Mouse (Mus musculus) limb, embryonic 13.5 days (tissue): Measurements from ENCODE around the gene Lrrc47. TPM values are rescaled to one million over a fixed set of nuclear protein-coding genes. Genes with fewer than 3 reads are reported as not detected.

Experiments
- ATAC-seq: fragments of 200-750 bp; cut with Nextera tagmentation; 2 replicates; pipeline ENCODE4 v1.8.0; 2017; ENCODE audit warnings: low read depth, moderate number of reproducible peaks, moderate TSS enrichment; ENCODE audit not compliant: low FRiP score
- H3K27ac ChIP-seq: fragments of 300-500 bp; sonication (generic); 2 replicates; pipeline ENCODE4 v1.5.1; 2015; ENCODE audit warnings: inconsistent platforms, mild to moderate bottlenecking, moderate library complexity
- H3K27me3 ChIP-seq: fragments of 300-500 bp; sonication (generic); 2 replicates; pipeline ENCODE4 v1.6.1; 2015; ENCODE audit warnings: mild to moderate bottlenecking, inconsistent platforms
- H3K36me3 ChIP-seq: fragments of 300-500 bp; sonication (generic); 2 replicates; pipeline ENCODE4 v1.6.1; 2015; ENCODE audit warnings: inconsistent platforms, mild to moderate bottlenecking, moderate library complexity
- H3K4me1 ChIP-seq: fragments of 300-500 bp; sonication (generic); 2 replicates; pipeline ENCODE4 v1.6.1; 2015; ENCODE audit warnings: inconsistent platforms
- H3K4me2 ChIP-seq: fragments of 300-500 bp; sonication (generic); replicated peaks from 2 replicates; pipeline ENCODE4 v1.6.1; 2015; ENCODE audit warnings: inconsistent platforms, mild to moderate bottlenecking, moderate library complexity
- H3K4me3 ChIP-seq: fragments of 300-500 bp; sonication (generic); 2 replicates; pipeline ENCODE4 v1.5.1; 2015; ENCODE audit warnings: moderate library complexity, mild to moderate bottlenecking, inconsistent platforms
- H3K9ac ChIP-seq: fragments of 300-500 bp; sonication (generic); 2 replicates; pipeline ENCODE4 v1.6.1; 2015; ENCODE audit warnings: mild to moderate bottlenecking, inconsistent platforms
- H3K9me3 ChIP-seq: fragments of 300-500 bp; sonication (generic); 2 replicates; pipeline ENCODE4 v1.6.1; 2016; ENCODE audit warnings: inconsistent platforms
- WGBS: fragments of 180-500 bp; shearing (Covaris S2); methylation state at CpG from one replicate; pipeline ENCODE4 v1.1.7; 2015; 5-methylcytosine and 5-hydroxymethylcytosine counted together
- polyA plus RNA-seq: library from polyadenylated mRNA; unstranded; fragments of >200 nt; fragmentation: Nextera tagmentation; extraction: Ambion mirVana; gene quantifications from 2 replicates; pipeline ENCODE4 v1.2.1, GENCODE M21; 2015

Lrrc47 gene
- polyA plus RNA-seq, 1 experiment from 2014 or later, result 20.5 TPM

GRCm38 (mm10) chr4:154056661-154057060 lies 45.1 kb downstream of the Lrrc47 start:
- 46% methylated on average over 2 of the region's 2 CpGs for WGBS
- Histone ChIP-seq H3K4me1 (peaks cover 14% of the 10 kb centered on the region), H3K27ac (no peak overlapping the region), H3K27me3 (0 out of 2 replicates have a peak, but pooled peaks cover 6% of the 10 kb centered on the region), H3K36me3 (no peaks in the 10 kb centered on the region), H3K9ac (no peak overlapping the region), H3K4me2 (no peak overlapping the region), H3K9me3 (no peaks in the 10 kb centered on the region), H3K4me3 (no peak overlapping the region)
- no peak for ATAC-seq

- no peak overlapping the region for H3K27ac ChIP-seq
- WGBS, result 41% methylated on average over 4 of the region's 4 CpGs
- no peak for ATAC-seq
These were observed 46.2 kb downstream of the Lrrc47 start for GRCm38 (mm10) chr4:154057696-154058095.

GRCm38 (mm10) chr4:154064827-154065773 lies 53.6 kb downstream of the Lrrc47 start:
- Histone ChIP-seq H3K4me3 (no peak overlapping the region), H3K27ac (no peak overlapping the region), H3K27me3 (peaks cover 13% of the 10 kb centered on the region), H3K9ac (no peak overlapping the region), H3K4me1 (no peaks in the 10 kb centered on the region), H3K4me2 (no peak overlapping the region), H3K36me3 (no peaks in the 10 kb centered on the region), H3K9me3 (no peaks in the 10 kb centered on the region)
- ATAC-seq, result peak; percentile 18; the same call in 1 of the 2 replicates
- 64% methylated on average over 14 of the region's 14 CpGs for WGBS

More at GRCm38 (mm10) chr4:154057696-154058095, 46.2 kb downstream of the Lrrc47 start:
- Histone ChIP-seq H3K4me2 (no peak overlapping the region), H3K4me1 (peaks cover 14% of the 10 kb centered on the region), H3K27me3 (0 out of 2 replicates have a peak, but pooled peaks cover 6% of the 10 kb centered on the region), H3K9ac (no peak overlapping the region), H3K4me3 (no peak overlapping the region), H3K9me3 (no peaks in the 10 kb centered on the region), H3K36me3 (no peaks in the 10 kb centered on the region)

GRCm38 (mm10) chr4:154070896-154071295 lies 59.4 kb downstream of the Lrrc47 start:
- no peak overlapping the region for H3K9ac ChIP-seq
- no peaks in the 10 kb centered on the region for H3K9me3 ChIP-seq
- H3K27ac ChIP-seq, result no peak overlapping the region
- H3K36me3 ChIP-seq, result no peaks in the 10 kb centered on the region
- 0% methylated on average over 5 of the region's 5 CpGs for WGBS
- H3K4me2 ChIP-seq, result no peak overlapping the region
- ATAC-seq, result 0 out of 2 replicates have a peak, but pooled peaks have one; percentile 25
- peaks cover 55% of the 10 kb centered on the region for H3K27me3 ChIP-seq
- no peak overlapping the region for H3K4me3 ChIP-seq
- H3K4me1 ChIP-seq, result 0 out of 2 replicates have a peak, but pooled peaks cover 4% of the 10 kb centered on the region

Other genes starting within 250 kb of the Lrrc47 start
- gene A430005L14Rik, start 54.5 kb upstream of the Lrrc47 start, polyA plus RNA-seq, result 82.8 and 83.6 TPM in 2 replicates
- 13.8 and 15.1 TPM in 2 replicates for gene Dffb, start 36.6 kb upstream of the Lrrc47 start, polyA plus RNA-seq
- 16.9 TPM in 2 replicates for gene Cep104, start 36.5 kb upstream of the Lrrc47 start, polyA plus RNA-seq
- gene Smim1, start 14.5 kb downstream of the Lrrc47 start, polyA plus RNA-seq, result 11.8 and 12.6 TPM in 2 replicates
- gene Ccdc27, start 30.9 kb downstream of the Lrrc47 start, polyA plus RNA-seq, result not detected in 2 replicates
- gene Trp73, start 128.5 kb downstream of the Lrrc47 start, polyA plus RNA-seq, result 1.6 and 1.7 TPM in 2 replicates
- 47.8 and 48.4 TPM in 2 replicates for gene Wrap73, start 130.6 kb downstream of the Lrrc47 start, polyA plus RNA-seq
- 117 and 118 TPM in 2 replicates for gene Tprgl, start 148.9 kb downstream of the Lrrc47 start, polyA plus RNA-seq
- 61.7 and 70.0 TPM in 2 replicates for gene Megf6, start 159.0 kb downstream of the Lrrc47 start, polyA plus RNA-seq